Mouse (Mus musculus) CD4-positive helper T cell, adult 2 months (primary cell): ENCODE data around the gene Mansc1.

ENCODE experiments used
- DNase-seq: peaks from one replicate; pipeline ENCODE4 v3.0.0-alpha.2; 2012; ENCODE audit warnings: low read depth, missing footprints, low spot score

Mansc1 gene

GRCm38 (mm10) chr6:134639900-134640299 is 7.6 kb upstream of the Mansc1 start:
- no peak for DNase-seq

- no peak for DNase-seq
These were observed 6.9 kb upstream of the Mansc1 start, which contains the start of gene Borcs5 for GRCm38 (mm10) chr6:134639210-134639609. Borcs5 (plus strand) TSS chr6:134639510.

GRCm38 (mm10) chr6:134636476-134636875 is 4.2 kb upstream of the Mansc1 start:
- DNase-seq, result no peak

GRCm38 (mm10) chr6:134633553-134633952 is 1.3 kb upstream of the Mansc1 start:
- no peak for DNase-seq

DNA sequence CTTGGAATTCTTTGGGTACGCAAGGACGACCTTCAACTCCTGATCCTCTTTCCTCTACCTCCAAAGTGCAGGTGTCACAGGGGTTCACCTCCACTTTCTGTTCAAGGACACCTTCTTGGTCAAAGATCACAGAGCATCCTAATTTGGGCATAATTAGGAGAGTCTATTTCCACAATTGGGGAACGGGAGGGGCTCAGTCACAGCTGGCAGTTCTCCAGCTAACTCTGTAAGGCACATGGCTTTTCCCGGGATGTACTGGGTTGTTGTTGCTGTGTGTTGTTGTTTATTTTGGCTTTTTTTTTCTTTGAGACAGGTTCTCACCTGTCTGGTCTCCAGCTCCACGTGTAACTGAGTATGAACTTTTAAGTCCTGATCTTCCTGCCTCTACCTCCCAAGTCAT is 468 bp upstream of the Mansc1 start:
- no peak for DNase-seq

GRCm38 (mm10) chr6:134630447-134630846 is 1.8 kb downstream of the Mansc1 start:
- no peak for DNase-seq

GRCm38 (mm10) chr6:134626564-134626963 is 5.7 kb downstream of the Mansc1 start:
- no peak for DNase-seq

GRCm38 (mm10) chr6:134625431-134625830 is 6.9 kb downstream of the Mansc1 start:
- no peak for DNase-seq

DNA sequence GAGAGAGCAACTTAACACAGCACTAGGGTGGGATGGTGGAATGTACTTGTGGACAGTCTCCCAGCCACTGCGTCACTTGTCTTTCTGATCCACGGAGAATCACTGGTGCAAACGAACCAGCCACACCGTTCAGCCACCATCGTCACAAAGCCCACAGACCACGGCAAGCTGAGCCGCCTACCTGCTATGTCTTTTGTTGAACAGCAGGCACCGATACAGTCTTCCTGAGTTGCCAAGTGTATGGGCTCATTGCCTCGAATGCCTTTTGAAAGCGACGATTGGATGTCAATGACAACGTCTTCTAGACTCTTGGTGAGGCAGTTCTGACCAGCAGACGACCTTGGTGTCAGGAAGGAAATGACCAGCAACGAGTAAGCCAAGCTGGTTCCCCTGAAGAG is 10.7 kb downstream of the Mansc1 start:
- no peak for DNase-seq

DNA sequence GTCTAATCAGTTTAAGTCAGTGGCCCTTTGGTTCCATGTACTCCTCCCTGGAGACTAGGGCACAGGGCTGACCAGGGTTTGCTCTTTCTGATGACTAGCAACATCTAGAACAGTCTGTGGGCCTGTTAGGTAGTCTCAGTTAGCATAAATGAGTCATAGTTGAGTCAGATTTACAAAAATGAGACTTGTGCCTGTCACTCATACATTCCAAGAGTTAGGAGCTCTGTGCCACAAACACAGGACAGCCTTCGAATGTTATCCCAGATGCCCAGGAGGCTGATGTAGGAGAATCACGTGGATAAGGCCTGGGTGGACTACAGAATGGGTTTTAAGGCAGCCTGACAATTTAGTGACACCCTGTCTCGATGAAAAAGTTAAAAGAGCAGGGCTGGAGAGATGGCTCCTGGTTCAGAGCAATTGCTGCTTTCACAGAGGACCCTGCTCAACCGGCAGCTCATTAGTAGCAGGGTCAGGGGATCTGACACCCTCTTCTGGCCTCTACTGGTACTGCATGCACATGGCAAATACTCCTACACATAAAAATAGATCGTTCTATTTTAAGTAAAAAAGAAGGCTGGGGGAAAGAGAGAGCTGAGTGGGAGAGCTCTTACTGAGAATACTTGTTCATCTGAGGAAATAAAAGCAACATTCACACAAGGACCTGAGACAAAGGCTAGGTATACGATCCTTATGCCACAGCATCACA is 11.3 kb downstream of the Mansc1 start:
- DNase-seq, result no peak

GRCm38 (mm10) chr6:134620129-134620528 is 12.2 kb downstream of the Mansc1 start:
- DNase-seq, result no peak

- no peak for DNase-seq
These were observed 14.7 kb downstream of the Mansc1 start for GRCm38 (mm10) chr6:134617589-134617988.

DNA sequence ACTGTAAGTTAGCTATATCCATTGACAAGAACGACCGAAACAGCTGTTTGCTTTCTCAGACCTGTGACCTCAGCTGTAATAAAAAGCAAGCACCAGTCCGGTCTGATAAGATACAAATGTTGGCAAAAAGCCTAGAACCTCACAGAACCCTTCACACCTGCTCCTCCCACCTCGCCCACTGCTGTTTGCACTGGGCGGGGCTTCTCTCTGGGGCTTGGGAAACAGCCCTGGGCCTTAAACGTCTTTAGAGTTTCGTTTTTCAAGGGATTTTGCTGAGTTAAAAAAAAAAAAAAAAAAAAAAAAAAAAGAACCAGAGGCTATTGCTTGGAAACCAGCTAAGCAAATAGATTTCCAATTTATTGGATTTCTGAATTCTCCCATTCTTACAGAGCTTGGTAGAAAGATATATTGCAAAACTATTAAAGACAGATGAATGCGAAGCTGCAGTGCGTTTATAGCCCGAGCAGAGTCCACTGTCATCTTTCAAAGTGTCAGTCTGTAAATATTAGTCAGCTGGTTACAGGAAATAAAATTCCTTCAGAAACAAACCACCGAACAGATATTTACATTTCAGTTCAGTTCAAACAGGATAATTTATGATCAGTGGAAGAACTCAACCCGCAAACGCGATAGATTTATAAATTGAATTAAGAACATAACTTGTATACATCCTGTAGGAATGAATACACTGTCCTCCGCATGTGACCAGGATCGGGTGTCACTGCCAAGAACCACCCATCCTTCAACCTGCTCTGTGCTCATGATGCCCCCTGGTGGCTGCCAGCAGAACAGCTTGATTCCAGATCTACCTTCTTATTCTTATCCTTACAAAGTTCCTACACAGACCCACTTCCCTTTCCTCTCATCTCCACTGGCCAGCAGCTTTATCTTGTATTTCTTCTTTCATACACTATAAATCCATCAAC is 17.3 kb downstream of the Mansc1 start:
- DNase-seq, result peak; percentile 68

- no peak for DNase-seq
These were observed 18.0 kb downstream of the Mansc1 start for GRCm38 (mm10) chr6:134614322-134614721.

- DNase-seq, result no peak
These were observed 20.4 kb downstream of the Mansc1 start for GRCm38 (mm10) chr6:134611896-134612295.

- no peak for DNase-seq
These were observed 21.9 kb downstream of the Mansc1 start for GRCm38 (mm10) chr6:134610380-134610779.

DNA sequence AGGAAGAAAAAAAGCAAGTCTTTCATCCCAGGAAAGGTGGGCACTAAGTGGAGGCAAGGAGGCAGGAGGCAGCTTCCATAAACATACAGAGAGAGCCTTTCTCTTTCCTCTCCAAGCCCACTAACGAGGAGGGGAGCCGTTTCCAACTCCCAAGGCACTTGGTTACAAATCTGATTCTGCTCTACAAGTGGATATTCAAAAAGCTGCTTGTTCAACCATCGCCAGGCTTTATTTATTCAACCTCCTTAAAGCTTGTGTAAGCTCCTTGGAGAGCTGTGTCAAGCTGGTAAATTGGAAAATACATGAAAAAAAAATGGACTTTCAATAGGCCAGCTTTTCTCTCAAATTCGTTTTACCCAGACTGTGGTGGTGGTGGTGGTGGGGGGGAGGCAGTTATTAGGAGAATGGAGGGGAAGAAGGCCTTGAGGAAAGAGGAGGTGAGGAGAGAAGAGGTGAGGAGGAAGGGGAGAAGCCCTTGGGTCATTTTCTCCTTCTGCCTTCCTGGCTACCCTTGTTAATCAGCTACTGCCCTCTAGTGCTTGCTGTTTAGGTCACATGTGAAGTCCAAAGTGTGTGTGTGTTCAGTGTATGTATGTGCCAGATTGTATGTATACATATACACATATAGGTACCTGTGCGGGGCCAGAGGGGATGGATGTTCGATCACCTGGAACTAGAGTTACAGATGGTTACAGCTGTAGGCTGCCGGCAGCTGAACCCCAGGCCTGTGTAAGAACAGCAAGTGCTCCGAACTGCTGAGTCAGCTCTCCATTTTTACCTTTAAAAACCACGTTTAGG is 25.1 kb downstream of the Mansc1 start:
- peak; percentile 15 for DNase-seq

DNA sequence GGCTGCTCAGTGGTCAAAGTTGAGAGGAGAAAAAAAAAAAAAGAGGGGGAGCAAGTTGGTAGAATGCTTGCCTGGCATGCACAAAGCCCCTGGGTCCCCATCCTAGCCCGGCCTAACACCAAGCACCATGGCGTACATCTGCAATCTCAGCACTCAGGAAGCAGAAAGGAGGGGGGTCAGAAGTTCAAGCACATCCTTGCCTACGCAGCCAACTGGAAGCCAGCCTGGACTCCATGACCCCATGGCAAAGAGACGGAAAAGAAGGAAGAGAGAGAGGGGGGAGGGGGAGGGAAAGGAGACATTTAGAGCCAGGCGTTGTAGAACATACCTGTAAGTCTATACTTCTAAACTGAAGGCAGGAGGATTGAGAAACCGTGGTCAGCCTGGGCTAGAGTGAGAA is 25.7 kb downstream of the Mansc1 start:
- no peak for DNase-seq

- no peak for DNase-seq
These were observed 27.1 kb downstream of the Mansc1 start for GRCm38 (mm10) chr6:134605196-134605595.

GRCm38 (mm10) chr6:134602371-134603003 is 29.8 kb downstream of the Mansc1 start:
- no peak for DNase-seq

DNA sequence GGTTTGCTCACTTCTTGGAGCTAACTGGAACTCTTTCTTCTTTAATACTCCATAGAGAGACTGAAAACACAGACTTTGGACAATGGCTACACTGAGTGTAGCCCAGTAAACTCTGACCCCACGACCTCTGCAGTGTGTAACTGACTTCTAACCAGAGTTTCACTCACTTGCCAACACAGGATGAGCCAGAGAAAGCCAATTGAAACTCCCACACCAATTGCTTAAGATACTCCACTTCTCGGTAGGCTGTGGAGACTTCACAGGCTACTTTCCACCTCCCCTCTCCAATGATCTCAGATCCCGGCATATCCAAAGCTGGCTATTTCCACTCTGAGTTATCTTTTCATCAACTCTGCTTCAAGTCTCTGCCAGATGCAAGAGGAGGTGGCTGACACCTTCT is 30.5 kb downstream of the Mansc1 start:
- no peak for DNase-seq
